Mouse (Mus musculus): ENCODE results near the gene Dync1i2. TPM values are rescaled to one million over a fixed set of nuclear protein-coding genes. Genes with fewer than 3 reads are reported as not detected.
A peak's percentile ranks its signal among the peaks of the same experiment; 100 is the strongest.

The Dync1i2 gene
- total RNA-seq, 2 experiments from 2014 or later, result 40.1 to 49.3 TPM

- Histone ChIP-seq H3K27ac (no peak overlapping the region), H3K4me3 (no peak overlapping the region)
- DNase-seq, result no peak
- intact Hi-C loops (cut with DNase I), result no loop called here
- TF ChIP-seq CTCF (IDR thresholded peaks at IDR 0.05), result no peak
Observed at GRCm38 (mm10) chr2:71291566-71291965, 80.1 kb downstream of the Dync1i2 start.

- DNase-seq, result no peak
- H3K4me3 ChIP-seq, result no peak overlapping the region
- no peak overlapping the region for H3K27ac ChIP-seq
- intact Hi-C loops (cut with DNase I), result no loop called here
- no peak for TF ChIP-seq CTCF (IDR thresholded peaks at IDR 0.05)
Observed at GRCm38 (mm10) chr2:71293983-71294382, 82.5 kb downstream of the Dync1i2 start.

- no peak for DNase-seq
- intact Hi-C loops (cut with DNase I), result no loop called here
- TF ChIP-seq CTCF (IDR thresholded peaks at IDR 0.05), result no peak
- Histone ChIP-seq H3K4me3 (no peak overlapping the region), H3K27ac (no peak overlapping the region)
Observed at GRCm38 (mm10) chr2:71294489-71294888, 83.0 kb downstream of the Dync1i2 start.

DNA sequence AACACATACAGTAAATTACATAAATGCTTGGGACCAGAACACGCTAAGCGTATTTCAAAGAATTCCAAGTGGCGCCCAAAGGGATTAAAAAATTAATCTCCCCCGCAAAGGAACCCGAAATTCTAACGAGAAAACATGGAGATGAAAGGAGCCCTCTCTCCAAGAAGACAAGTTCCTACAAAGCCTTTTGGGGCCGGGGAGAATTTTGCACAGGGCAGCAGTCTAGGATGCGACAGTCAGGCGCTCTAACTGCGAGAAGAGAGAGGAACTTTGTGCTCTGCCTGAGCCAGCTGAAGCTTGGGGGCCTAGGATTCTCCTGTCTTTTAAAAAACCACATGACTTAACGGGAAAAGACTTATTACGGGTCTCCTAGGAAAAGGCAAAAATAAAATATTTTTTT, 84.3 kb downstream of the Dync1i2 start:
- no peak for DNase-seq
- H3K27ac ChIP-seq, result no peak overlapping the region
- no peak overlapping the region for H3K4me3 ChIP-seq
- intact Hi-C loops (cut with DNase I), result no loop called here
- no peak for TF ChIP-seq CTCF (IDR thresholded peaks at IDR 0.05)

DNA sequence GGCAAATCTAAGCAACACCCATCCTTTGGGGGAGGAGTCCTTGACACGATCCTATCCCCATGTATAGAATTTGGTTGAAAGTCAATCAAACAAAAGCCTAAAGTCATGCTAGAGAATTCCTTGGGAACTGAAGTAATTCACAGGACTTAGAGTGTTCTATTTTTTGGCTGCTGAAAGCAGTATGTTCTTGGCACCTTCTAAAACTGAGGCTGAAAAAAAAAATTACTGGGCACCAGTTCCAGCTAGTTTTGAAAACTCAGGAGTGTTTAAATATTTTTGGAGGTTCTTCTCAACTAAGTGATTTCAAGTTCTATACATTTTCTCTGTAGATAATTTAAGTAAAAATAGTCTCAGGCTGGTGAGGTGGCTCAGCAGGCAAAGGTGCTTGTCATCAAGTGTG, 86.0 kb downstream of the Dync1i2 start:
- Histone ChIP-seq H3K4me3 (no peak overlapping the region), H3K27ac (no peak overlapping the region)
- intact Hi-C loops (cut with DNase I), result no loop called here
- no peak for TF ChIP-seq CTCF (IDR thresholded peaks at IDR 0.05)
- DNase-seq, result no peak

DNA sequence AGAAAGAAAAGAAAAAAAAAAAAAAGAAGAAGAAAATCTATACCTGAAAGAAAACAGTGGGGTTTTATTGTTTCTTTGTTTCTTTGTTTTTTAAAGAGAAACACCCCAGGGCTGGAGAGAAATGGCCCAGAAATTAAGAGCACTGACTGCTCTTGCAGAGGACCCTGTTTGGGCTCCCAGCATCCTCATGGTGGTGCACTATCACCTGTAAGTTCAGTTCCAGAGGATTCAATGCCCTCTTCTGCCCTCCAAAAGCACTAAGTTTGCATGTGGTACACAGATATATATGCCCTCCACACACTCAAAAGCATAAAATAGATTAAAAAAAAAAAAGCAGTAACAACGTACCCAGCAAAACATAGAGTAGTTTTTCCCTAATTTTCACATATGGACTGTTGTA, 87.2 kb downstream of the Dync1i2 start:
- intact Hi-C loops (cut with DNase I), result no loop called here
- no peak for DNase-seq
- peak; percentile 47 for TF ChIP-seq CTCF (IDR thresholded peaks at IDR 0.05)
- Histone ChIP-seq H3K27ac (no peak overlapping the region), H3K4me3 (no peak overlapping the region)

GRCm38 (mm10) chr2:71302156-71302663, 90.7 kb downstream of the Dync1i2 start:
- H3K4me3 ChIP-seq, result no peak overlapping the region
- intact Hi-C loops (cut with DNase I), result no loop called here
- no peak overlapping the region for H3K27ac ChIP-seq
- no peak for TF ChIP-seq CTCF (IDR thresholded peaks at IDR 0.05)
- DNase-seq, result no peak

- no peak for DNase-seq
- Histone ChIP-seq H3K27ac (no peak overlapping the region), H3K4me3 (no peak overlapping the region)
- TF ChIP-seq CTCF (IDR thresholded peaks at IDR 0.05), result no peak
- intact Hi-C loops (cut with DNase I), result no loop called here
Observed at GRCm38 (mm10) chr2:71303221-71303620, 91.7 kb downstream of the Dync1i2 start.

- TF ChIP-seq CTCF (IDR thresholded peaks at IDR 0.05), result no peak
- intact Hi-C loops (cut with DNase I), result no loop called here
- H3K4me3 ChIP-seq, result no peak overlapping the region
- no peak overlapping the region for H3K27ac ChIP-seq
- no peak for DNase-seq
Observed at GRCm38 (mm10) chr2:71304821-71305220, 93.3 kb downstream of the Dync1i2 start.

GRCm38 (mm10) chr2:71306357-71306756, 94.9 kb downstream of the Dync1i2 start:
- no peak for TF ChIP-seq CTCF (IDR thresholded peaks at IDR 0.05)
- no peak for DNase-seq
- intact Hi-C loops (cut with DNase I), result no loop called here
- no peak overlapping the region for H3K4me3 ChIP-seq
- H3K27ac ChIP-seq, result no peak overlapping the region

DNA sequence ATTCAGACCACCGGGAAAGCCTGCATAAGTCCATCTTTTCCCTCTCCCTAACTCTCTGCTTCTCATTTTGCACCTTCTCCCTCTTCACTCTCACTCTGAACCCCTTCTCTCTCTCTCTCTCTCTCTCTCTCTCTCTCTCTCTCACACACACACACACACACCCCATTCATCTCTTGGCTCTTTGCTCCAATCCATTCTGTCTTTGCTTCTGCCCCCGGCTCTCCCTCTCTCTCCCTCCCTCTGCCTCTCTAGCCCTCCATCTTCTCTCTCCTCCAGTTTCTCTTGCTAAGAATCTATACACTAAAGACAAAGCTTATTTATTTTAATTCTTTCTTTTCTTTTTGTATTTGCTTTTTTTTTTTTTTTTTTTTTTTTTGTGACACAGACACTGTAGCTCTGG, 98.2 kb downstream of the Dync1i2 start:
- Histone ChIP-seq H3K4me3 (no peak overlapping the region), H3K27ac (no peak overlapping the region)
- DNase-seq, result no peak
- intact Hi-C loops (cut with DNase I), result no loop called here
- no peak for TF ChIP-seq CTCF (IDR thresholded peaks at IDR 0.05)

DNA sequence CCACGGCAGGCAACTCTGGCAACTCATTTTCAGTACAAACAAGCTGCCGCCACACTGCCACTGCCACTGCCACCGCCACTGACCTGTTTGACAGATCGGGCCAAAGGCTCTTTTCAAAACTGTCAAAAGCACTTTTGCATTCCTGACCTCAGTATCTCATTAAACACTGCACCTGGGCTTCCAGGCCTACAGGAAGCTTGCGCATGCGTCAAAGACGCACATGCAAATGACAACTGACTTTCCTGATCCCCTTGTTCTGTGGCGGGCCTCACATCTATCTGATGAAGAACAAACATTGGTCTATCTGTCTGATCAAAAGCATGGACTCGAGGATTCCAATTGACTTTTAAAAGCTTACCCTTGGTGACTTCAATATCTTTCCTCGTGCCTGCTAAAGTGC, 100.6 kb downstream of the Dync1i2 start:
- no peak overlapping the region for H3K4me3 ChIP-seq
- no peak overlapping the region for H3K27ac ChIP-seq
- intact Hi-C loops (cut with DNase I), result no loop called here
- TF ChIP-seq CTCF (IDR thresholded peaks at IDR 0.05), result no peak
- DNase-seq, result no peak

Other genes starting within 250 kb of the Dync1i2 start
- 1 to 10 TPM; 4.2 to 6.2 TPM for gene Dcaf17, start 156.4 kb upstream of the Dync1i2 start, total RNA-seq (2021)
- 1 to 10 TPM; 5.0 to 6.4 TPM for gene Mettl8, start 156.1 kb upstream of the Dync1i2 start, total RNA-seq (2021)
- gene Cybrd1, start 93.8 kb upstream of the Dync1i2 start, total RNA-seq (2021), result under 1 TPM; 0.20 to 0.59 TPM
- gene Slc25a12, start 156.0 kb downstream of the Dync1i2 start, total RNA-seq (2021), result 100 to 1,000 TPM; 344 to 471 TPM
- gene Hat1, start 177.3 kb downstream of the Dync1i2 start, total RNA-seq (2021), result 10 to 100 TPM; 18.0 to 21.3 TPM
- 10 to 100 TPM; 29.0 to 32.8 TPM for gene Metap1d, start 241.6 kb downstream of the Dync1i2 start, total RNA-seq (2021)

Data from gastrocnemius, adult 2 months (tissue).